Mouse (Mus musculus) c-Kit-positive CD71-positive TER-119-negative erythroid progenitor cells, embryonic 14.5 days (primary cell): ENCODE results near the gene Hist1h2bq.
"Not testable (repeated sequence)": the region's sequence is repeated elsewhere in the genome, so short reads cannot be mapped to it uniquely, and the experiment has no call there.

ENCODE experiments used
- DNase-seq: peaks from one replicate; pipeline ENCODE4 v3.0.0-alpha.2; 2013; ENCODE audit warnings: low read depth

Hist1h2bq gene

DNA sequence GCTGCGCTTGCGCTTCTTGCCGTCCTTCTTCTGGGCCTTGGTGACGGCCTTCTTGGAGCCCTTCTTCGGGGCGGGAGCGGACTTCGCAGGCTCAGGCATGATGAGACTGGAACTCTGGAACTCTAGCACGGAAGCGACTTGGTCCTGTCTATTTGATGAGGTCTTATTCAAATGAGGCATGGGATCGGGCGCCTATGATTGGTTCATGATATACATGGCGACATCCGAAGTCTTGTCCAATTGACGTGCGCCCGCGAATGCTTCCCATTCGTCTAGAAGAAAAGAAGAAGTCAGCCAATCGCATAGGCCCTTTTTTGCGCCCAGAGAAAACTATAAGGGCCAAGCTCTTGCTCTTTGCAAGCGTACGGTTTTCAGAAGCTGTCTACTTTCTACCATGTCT is at the start of gene Hist1h2bq, which contains the start of gene Hist1h2ao:
Gene Hist1h2bq (minus strand): TSS at position 125 of the 400 bp plus-strand sequence.
Gene Hist1h2ao (plus strand): TSS at position 393 of the 400 bp plus-strand sequence.
- DNase-seq: not testable (repeated sequence)

DNA sequence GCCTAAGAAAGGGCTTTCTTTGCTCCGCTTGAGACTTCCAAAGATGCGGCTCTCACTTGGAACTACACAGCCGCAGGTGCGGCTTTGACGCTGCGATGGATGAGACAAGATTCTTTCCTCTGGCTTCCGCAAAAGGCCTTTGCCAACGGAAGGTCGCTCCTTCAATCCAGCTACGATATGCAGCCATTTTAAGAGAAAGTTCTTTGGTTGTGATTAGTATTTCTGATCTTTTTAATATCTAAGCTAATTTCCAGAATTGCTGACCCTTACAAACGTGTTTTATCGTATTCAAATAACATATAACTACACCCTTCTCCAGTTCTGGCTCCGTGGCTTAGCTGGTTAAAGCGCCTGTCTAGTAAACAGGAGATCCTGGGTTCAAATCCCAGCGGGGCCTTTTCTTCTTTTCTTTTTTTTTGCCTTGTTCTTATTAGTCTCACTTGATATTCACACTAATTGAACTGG is 45.7 kb upstream of the Hist1h2bq start:
- peak; percentile 76 for DNase-seq

DNA sequence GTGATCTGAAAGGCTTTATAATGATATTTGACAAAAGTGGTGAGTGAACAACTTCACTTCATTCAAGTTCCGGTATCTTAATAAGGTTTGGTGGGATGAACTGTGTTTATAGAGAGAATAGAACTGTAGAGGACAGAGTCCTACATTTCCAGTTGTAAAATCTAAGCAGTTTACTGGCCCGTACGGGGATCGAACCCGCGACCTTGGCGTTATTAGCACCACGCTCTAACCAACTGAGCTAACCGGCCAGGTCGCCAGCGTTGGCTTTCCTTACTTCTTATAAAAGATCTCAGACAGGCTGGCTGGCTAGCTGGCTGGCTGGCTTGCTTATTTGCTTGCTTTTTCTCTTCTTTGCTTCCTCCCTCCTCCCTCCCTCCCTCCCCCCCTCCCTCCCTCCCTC is 45.1 kb upstream of the Hist1h2bq start:
- peak; percentile 70 for DNase-seq

DNA sequence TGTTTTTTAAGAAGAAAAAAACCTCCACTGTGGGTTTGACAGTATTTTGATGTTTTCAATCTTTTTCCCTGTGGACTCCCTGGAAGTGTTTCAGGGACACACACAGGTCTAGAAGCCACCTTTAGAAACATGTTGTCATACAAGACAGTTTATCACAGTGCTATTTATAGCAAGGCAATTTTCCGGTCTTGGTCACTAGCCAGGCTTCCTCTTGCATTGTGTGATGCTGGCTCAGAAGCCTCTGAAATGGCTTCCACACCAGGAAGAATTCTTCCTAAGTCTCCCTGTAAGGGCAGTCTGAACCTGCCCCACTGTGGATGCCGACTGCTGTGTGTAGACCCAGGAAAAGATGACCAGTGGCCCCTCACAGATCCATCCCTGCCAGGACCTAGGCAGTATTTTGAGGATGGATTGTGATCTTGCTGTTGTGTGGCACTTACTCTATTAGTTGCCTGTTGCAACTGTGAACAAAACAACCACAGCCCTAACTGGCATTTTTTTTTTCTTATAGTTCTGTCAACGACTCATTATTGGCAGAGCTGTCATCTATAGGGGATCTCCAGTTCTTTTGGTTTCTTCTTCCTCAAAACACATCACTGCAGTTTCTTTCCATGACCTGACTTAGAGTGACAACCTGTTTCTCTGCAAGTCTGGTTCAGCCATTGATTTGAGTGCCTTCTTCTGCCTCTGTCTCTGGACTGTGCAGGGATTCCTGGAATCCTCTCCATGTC is 42.4 kb upstream of the Hist1h2bq start:
- DNase-seq: no peak

DNA sequence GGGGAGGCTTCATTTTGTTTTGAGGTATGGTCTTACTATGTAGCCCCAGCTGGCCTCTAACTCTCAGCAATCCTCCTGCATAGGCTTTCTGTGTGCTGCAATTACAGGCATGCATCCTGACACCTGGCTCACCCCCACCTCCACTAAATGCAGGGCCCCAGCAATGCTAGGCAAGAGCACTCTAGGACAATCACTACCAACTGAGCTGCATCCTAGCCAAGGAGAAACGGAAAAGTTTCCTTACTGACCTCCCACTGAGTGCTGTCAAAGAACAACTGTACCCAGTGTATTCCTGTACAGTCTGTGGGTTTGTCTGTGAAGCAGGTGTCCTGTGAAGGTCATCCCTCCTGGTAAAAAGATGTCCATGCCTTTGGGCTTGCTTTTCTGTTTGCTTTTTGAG is 40.7 kb upstream of the Hist1h2bq start:
- not testable (repeated sequence) for DNase-seq

DNA sequence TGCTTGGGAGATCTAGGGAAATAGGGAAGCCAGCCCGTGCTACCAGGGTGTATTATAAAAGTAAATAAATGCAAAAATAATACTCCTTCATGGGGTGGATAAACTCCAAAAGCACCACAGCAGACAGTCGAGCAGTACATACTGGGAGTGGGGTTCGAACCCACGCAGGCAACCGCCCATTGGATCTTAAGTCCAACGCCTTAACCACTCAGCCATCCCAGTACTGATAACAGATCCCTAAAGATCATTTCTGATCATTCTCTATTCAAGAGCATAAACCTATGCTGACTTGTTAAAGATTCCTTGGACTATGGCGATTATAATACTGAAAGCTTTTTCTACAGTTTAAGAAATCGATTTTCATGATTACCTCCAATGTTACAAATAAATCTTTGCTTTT is 37.9 kb upstream of the Hist1h2bq start:
- DNase-seq: peak; percentile 71

DNA sequence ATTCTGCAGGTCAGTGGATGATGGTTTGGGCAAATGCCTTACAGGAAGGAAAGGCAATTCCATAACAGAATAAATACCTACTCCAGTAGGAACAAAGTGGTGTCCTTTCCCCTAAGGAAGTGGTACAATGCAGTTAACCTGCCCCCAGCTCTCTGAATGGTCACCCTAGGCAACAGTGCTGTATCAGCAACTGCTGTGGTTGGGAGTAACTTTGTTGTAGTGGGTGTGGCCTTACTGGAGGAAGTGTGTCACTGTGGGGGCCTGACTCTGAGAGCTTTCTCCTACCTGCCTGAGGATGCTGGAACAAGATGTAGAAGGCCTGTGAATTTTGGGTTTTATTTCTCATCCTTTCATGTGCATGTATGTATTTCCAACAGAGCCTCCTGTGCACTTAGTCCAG is 36.4 kb upstream of the Hist1h2bq start:
- DNase-seq: not testable (repeated sequence)

DNA sequence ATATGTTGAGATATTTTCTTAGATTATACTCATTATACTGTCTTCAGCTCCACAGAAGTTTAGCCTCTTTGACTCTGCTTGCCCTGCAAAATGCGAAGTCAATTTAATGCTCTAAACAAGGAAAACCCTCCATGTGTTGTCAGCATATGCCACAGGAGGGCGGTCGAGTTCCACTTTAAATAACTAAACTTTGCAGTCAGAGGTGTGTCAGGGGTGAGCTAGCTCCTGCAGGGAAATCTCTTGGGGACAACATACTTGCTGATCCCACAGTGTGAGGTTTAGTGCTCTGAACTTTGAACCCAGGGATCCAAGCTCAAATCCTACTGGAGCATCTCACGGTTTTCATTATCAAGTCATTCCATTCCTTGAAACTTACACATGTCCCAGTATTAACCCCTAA is 30.5 kb upstream of the Hist1h2bq start:
- DNase-seq: not testable (repeated sequence)

DNA sequence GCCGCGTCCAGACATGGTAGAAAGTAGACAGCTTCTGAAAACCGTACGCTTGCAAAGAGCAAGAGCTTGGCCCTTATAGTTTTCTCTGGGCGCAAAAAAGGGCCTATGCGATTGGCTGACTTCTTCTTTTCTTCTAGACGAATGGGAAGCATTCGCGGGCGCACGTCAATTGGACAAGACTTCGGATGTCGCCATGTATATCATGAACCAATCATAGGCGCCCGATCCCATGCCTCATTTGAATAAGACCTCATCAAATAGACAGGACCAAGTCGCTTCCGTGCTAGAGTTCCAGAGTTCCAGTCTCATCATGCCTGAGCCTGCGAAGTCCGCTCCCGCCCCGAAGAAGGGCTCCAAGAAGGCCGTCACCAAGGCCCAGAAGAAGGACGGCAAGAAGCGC is 23.5 kb upstream of the Hist1h2bq start, which contains the start of the genes Hist1h2ap and Hist1h2br:
Gene Hist1h2ap (minus strand): TSS at position 47 of the 400 bp plus-strand sequence.
Gene Hist1h2br (plus strand): TSS at position 283 of the 400 bp plus-strand sequence.
- not testable (repeated sequence) for DNase-seq

DNA sequence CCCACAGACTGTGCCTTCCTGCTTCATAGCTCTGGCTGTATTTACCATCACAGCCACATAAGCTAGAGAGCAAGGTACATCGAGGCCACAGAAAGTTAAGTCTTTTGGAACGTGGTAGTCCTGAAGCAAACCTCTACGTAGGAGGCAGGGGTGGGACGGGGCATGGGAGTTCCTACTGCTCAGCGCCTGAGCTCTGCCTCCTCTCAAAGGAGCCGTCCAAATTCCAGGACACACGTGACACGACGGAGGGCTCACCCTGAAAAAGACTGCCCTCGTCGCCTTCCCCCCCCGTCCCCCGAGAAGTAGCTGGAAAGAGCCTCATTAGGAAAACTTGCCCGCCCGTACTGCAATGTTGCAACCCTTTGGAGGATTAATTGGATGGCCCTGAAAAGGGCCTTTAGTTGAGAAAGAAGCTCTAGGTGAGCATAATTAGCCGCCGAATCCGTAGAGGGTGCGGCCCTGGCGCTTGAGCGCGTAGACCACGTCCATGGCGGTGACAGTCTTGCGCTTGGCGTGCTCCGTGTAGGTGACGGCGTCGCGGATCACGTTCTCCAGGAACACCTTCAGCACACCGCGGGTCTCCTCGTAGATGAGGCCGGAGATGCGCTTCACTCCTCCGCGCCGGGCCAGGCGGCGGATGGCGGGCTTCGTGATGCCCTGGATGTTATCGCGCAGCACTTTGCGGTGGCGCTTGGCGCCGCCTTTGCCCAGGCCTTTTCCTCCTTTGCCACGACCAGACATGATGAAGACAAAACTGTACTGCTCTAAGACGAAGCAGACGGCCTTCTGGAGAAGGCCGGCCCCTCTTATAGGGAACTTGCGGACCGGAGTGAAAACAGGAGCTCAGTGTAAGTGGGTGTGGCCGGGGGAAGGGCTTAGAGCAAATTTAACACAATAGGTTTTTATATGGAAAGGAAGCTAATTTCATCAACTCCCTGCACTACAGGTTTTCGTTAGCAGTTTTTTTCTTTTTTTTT is 21.7 kb upstream of the Hist1h2bq start, which contains the start of gene Hist1h4n:
Gene Hist1h4n (minus strand): TSS at position 779 of the 977 bp plus-strand sequence.
- DNase-seq: not testable (repeated sequence)

DNA sequence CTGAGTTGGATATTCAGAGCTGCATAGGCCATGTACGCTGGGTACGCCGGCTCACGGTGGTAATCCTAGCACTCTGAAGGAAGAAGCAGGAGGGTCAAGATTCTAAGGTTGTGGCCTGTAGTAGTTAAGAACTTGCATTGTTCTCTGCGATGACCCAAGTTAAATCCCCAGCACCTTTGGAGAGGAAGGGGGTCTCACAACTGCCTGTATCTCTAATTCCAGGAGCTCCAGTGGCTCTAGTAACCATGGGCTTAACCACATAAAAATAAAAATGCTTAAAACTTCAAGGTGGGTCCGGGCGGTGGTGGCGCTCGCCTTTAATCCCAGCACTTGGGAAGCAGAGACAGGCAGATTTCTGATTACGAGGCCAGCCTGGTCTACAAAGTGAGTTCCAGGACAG is 20.3 kb upstream of the Hist1h2bq start:
- no peak for DNase-seq

DNA sequence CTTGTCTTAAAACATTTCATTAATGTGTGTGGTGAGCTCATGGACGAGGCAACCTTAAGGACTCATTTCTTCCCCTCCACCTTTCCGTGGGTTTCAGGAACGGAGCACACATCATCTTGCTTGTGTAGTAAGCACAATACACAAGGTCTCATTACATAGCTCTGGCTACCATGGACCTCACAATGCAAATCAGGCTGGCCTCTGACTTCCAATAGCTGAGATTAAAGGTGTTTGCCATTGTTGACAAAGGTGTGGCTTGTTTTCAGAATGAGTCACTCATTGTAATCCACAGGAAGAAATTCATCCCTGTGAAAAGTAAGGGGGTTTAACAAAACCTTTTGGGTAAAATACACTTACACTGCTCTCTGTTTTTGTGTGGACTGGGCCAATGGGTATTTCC is 18.5 kb upstream of the Hist1h2bq start:
- no peak for DNase-seq

DNA sequence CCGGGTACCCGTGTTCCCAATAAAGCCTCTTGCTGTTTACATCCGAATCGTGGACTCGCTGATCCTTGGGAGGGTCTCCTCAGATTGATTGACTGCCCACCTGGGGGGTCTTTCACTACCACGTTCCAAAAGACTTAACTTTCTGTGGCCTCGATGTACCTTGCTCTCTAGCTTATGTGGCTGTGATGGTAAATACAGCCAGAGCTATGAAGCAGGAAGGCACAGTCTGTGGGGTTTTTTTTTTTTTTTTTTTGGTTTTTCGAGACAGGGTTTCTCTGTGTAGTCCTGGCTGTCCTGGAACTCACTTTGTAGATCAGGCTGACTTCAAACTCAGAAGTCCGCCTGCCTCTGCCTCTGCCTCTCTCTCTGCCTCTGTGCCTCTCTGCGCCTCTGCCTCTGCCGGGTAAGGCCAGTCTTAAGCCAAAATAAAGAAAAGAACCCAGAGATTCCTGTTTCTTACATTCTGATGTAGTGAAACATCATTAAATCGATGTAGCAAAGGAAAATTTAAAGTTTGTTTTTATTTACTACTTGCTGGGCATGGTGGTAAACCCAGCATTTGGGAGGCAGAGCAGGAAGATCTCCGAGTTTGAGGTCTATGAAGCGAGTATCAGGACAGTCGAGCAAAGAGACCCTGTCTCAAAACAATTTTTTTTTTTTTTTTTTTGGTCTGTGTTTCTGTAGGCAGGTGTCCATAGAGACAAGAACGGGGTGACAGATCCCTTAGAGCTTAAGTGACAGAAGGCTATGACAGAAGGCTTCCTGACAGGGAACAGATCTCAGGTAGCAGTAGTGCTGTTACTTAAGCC is 10.3 kb upstream of the Hist1h2bq start:
- DNase-seq: not testable (repeated sequence)

DNA sequence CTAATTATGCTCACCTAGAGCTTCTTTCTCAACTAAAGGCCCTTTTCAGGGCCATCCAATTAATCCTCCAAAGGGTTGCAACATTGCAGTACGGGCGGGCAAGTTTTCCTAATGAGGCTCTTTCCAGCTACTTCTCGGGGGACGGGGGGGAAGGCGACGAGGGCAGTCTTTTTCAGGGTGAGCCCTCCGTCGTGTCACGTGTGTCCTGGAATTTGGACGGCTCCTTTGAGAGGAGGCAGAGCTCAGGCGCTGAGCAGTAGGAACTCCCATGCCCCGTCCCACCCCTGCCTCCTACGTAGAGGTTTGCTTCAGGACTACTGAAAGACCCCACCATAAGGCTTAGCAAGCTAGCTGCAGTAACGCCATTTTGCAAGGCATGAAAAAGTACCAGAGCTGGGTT is 2.1 kb upstream of the Hist1h2bq start:
- DNase-seq: not testable (repeated sequence)

DNA sequence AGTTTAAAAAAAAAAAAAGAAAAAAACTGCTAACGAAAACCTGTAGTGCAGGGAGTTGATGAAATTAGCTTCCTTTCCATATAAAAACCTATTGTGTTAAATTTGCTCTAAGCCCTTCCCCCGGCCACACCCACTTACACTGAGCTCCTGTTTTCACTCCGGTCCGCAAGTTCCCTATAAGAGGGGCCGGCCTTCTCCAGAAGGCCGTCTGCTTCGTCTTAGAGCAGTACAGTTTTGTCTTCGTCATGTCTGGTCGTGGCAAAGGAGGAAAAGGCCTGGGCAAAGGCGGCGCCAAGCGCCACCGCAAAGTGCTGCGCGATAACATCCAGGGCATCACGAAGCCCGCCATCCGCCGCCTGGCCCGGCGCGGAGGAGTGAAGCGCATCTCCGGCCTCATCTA is 1.5 kb upstream of the Hist1h2bq start, which contains the start of gene Hist1h4m:
Gene Hist1h4m (plus strand): TSS at position 208 of the 400 bp plus-strand sequence.
- not testable (repeated sequence) for DNase-seq

DNA sequence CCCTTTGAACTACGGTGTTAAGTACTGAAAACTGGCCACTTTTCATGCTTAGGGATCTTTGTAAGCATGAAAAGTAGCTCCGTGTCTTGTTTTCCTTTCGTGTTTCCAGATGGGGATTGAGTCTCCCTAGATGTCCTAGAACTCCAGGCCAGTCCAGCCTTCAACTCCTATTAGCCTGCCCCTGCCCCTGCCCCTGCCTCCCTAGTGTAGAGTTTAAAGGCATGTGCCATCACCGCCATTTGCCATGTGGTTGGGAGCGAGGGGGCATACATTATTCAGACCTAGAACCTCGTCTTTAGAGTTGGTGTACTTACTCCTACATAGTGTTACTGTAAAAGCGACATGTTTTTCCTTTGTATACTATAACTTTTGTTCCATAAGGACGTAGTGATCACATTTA is 1.1 kb upstream of the Hist1h2bq start:
- DNase-seq: not testable (repeated sequence)

DNA sequence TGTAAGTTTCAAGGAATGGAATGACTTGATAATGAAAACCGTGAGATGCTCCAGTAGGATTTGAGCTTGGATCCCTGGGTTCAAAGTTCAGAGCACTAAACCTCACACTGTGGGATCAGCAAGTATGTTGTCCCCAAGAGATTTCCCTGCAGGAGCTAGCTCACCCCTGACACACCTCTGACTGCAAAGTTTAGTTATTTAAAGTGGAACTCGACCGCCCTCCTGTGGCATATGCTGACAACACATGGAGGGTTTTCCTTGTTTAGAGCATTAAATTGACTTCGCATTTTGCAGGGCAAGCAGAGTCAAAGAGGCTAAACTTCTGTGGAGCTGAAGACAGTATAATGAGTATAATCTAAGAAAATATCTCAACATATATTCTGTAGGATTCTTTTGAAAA is 6.9 kb downstream of the Hist1h2bq start:
- not testable (repeated sequence) for DNase-seq

DNA sequence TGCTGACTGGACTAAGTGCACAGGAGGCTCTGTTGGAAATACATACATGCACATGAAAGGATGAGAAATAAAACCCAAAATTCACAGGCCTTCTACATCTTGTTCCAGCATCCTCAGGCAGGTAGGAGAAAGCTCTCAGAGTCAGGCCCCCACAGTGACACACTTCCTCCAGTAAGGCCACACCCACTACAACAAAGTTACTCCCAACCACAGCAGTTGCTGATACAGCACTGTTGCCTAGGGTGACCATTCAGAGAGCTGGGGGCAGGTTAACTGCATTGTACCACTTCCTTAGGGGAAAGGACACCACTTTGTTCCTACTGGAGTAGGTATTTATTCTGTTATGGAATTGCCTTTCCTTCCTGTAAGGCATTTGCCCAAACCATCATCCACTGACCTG is 12.8 kb downstream of the Hist1h2bq start:
- not testable (repeated sequence) for DNase-seq

DNA sequence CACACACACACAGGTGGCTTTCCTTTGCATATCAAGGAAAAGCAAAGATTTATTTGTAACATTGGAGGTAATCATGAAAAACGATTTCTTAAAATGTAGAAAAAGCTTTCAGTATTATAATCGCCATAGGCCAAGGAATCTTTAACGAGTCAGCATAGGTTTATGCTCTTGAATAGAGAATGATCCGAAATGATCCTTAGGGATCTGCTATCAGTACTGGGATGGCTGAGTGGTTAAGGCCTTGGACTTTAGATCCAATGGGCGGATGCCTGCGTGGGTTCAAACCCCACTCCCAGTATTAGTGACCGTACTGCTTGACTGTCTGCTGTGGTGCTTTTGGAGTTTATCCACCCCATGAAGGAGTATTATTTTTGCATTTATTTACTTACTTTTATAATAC is 14.4 kb downstream of the Hist1h2bq start:
- DNase-seq: no peak

DNA sequence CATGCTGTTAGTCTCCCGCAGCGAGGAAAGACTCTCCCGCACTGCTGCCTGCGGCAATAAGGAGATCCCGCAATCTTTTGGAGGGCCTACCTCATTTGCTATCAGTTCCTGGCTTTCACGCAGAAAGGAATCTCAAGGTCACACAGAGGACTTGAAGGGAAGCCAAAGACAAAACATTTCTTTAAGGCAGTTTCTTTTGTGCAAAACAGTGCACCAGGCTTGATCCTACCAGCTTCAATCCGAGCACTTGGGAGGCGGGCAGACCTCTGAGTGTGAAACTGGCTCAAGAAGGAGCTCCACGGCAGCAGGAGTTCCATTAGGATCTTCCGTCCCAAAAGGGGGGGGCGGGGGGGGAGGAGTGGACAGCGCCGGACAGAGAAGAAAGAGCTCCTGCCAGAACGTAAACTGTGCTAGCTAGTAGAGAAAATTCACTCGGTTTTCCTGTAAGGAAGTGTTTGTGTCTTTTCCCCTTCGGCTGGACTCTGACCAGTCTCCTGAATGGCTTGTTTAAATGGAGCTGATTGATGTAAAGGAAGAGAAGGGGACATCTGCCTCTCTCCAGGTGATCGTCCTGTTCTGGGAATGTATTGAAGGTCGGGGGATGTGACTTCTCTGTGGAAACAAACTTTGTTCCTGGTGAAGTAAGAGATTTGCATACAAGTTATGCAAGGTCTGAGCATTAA is 19.3 kb downstream of the Hist1h2bq start:
- no peak for DNase-seq

DNA sequence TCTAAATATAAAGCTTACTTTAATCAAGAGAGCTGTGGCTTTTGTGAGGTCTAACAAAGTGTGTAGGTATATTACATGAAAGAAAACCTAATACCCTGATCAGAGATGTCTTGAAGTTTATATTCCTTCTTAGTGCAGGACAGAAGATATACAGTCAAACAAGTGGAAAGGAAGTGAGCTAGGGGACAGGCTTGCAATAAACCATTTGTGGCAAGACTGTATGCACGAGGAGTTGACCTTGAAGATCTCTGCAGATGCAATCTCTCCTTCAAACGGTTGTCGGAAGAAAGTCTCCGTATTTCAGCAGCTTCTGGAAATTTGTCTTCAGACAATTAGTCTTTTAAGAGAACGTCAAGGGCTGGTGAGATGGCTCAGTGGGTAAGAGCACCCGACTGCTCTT is 20.1 kb downstream of the Hist1h2bq start:
- no peak for DNase-seq
